Mouse (Mus musculus) erythroblast, embryonic 14.5 days (primary cell): ENCODE data around the gene Tmem63b. TPM values are rescaled to one million over a fixed set of nuclear protein-coding genes. Genes with fewer than 3 reads are reported as not detected.

Experiments used
- H3K27me3 ChIP-seq: 2 replicates; pipeline ENCODE4 v1.6.1; 2012; ENCODE audit warnings: inconsistent platforms; ENCODE audit not compliant: control insufficient read depth
- H3K36me3 ChIP-seq: 2 replicates; pipeline ENCODE4 v1.6.1; 2012; ENCODE audit warnings: mild to moderate bottlenecking, inconsistent platforms; ENCODE audit not compliant: control insufficient read depth
- H3K4me1 ChIP-seq: 2 replicates; pipeline ENCODE4 v1.6.1; 2012; ENCODE audit warnings: inconsistent platforms; ENCODE audit not compliant: control insufficient read depth
- H3K4me3 ChIP-seq: replicated peaks from 2 replicates; pipeline ENCODE3; 2012; ENCODE audit warnings: moderate library complexity, mild to moderate bottlenecking, inconsistent platforms
- H3K9me3 ChIP-seq: 2 replicates; pipeline ENCODE4 v1.6.1; 2012; ENCODE audit warnings: low read length, inconsistent platforms, mixed read lengths; ENCODE audit not compliant: control insufficient read depth
- GATA1 ChIP-seq: IDR thresholded peaks from 2 replicates; pipeline ENCODE4 v1.6.1; 2012; ENCODE audit warnings: low read length, inconsistent platforms, mixed read lengths
- TAL1 ChIP-seq: IDR thresholded peaks from 3 replicates; pipeline ENCODE4 v1.6.1; 2012; ENCODE audit warnings: low read length, inconsistent platforms, mixed read lengths
- polyA plus RNA-seq: library from polyadenylated mRNA; stranded (reverse); fragments of >175 nt; gene quantifications from 2 replicates; pipeline ENCODE4 v1.2.3, GENCODE M21; 2012

Tmem63b gene
- polyA plus RNA-seq, 1 experiment, result 1.7 TPM

DNA sequence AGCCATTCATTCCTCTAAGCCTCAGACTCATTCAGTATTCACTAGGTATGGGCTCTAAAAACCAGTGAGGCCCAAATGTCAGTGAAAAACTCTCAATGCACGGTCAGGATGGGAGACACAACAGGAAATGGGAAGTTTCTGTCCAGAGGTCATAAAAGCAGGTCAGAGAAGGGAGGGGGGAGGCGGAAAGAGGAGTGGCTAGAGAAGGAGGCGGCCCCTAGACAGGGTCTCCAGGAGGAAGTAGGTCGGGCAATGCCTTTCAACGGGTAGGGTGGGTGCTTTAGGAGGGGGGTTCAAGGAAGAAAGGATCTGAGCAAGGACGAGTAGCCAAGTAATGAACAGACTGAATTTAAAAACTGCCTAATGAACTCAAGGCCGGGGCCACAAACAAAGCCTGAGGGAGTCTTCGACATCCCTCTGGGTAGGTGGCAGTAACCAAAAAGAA is 67.7 kb downstream of the Tmem63b start:
- TF ChIP-seq TAL1, result no peak
- no peak for TF ChIP-seq GATA1
- Histone ChIP-seq H3K27me3 (no peaks in the 10 kb centered on the region), H3K9me3 (no peaks in the 10 kb centered on the region)

DNA sequence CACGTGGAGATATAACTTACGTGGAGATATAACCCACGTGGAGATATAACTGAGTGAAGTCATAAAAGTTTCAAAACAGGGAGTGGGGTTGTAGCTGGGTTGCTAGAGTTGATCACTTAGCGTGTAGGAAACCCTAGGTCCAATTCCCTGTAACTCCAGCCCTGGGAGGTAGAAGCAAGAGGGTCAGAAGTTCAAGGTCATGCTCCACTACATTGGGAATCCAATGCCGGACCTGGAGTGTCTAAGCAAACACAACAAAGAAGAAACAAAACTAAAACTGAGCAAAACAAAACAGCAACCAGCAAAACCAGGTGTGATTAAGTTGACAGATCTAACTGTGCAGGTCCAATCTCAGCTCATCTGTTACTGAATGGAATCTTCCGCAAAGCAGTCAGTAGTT is 69.0 kb downstream of the Tmem63b start:
- Histone ChIP-seq H3K4me1 (peaks cover 23% of the 10 kb centered on the region), H3K27me3 (no peaks in the 10 kb centered on the region), H3K36me3 (no peaks in the 10 kb centered on the region), H3K4me3 (no peak overlapping the region), H3K9me3 (peaks cover 2% of the 10 kb centered on the region; the same call in 1 of the 2 replicates)
- no peak for TF ChIP-seq GATA1

More for the DNA sequence above, 67.7 kb downstream of the Tmem63b start:
- Histone ChIP-seq H3K4me1 (peaks cover 19% of the 10 kb centered on the region), H3K4me3 (peak overlapping the region; percentile 48), H3K36me3 (no peaks in the 10 kb centered on the region)

DNA sequence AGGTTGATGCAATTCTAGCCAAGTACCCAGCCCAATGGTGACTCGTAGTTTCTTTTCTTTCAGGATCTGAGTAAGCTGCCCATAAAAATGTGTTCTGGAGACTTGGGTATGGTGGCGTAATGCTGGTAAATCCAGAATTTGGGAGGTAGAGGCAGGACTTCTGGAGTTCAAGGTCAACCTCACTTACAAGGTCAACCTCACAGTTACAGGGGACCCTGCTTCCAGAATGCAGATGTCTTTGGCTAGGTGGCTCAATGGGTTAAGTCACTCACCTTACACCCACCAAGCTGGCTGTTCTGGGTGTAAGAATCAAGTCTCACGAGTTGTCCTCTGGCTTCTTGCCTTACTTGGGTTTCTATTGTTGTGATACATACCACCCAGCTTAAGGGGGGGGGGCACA is 70.0 kb downstream of the Tmem63b start:
- Histone ChIP-seq H3K4me3 (no peak overlapping the region), H3K27me3 (no peaks in the 10 kb centered on the region), H3K36me3 (no peaks in the 10 kb centered on the region), H3K4me1 (peaks cover 33% of the 10 kb centered on the region), H3K9me3 (peaks cover 2% of the 10 kb centered on the region; the same call in 1 of the 2 replicates)
- TF ChIP-seq GATA1 (no peak), TAL1 (no peak)

DNA sequence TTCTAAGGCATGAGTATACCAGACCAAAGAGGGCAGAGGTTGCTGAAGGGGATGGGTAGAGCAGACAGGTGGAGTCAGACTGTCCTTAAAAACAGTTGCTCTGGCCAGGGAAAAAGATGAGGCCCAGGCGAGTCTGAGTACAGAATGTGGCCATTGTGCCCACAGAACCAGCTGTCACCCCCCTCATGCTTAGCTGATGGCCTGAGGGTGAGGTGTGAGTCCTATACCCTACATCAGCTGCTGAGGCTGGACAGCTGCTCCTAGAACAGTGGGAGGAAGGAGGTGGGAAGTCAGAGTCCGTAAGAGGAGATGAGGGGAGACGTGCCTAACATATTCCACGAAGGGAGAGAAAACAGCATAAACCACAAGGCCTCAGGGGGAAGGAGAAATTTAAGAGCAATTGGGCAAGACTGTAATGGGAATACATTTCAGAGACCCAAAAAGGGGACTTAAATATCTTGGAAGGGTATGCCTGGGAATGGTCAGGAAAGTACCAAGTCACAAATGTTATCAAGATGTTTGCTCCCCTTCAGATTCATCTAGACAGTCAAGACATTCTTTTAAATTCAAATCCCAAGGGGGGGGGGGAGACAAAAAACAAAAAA is 70.6 kb downstream of the Tmem63b start:
- H3K36me3 ChIP-seq, result no peaks in the 10 kb centered on the region
- peaks cover 2% of the 10 kb centered on the region; the same call in 1 of the 2 replicates for H3K9me3 ChIP-seq
- peaks cover 34% of the 10 kb centered on the region for H3K4me1 ChIP-seq
- no peaks in the 10 kb centered on the region for H3K27me3 ChIP-seq
- no peak overlapping the region for H3K4me3 ChIP-seq
- TF ChIP-seq TAL1 (no peak), GATA1 (no peak)

DNA sequence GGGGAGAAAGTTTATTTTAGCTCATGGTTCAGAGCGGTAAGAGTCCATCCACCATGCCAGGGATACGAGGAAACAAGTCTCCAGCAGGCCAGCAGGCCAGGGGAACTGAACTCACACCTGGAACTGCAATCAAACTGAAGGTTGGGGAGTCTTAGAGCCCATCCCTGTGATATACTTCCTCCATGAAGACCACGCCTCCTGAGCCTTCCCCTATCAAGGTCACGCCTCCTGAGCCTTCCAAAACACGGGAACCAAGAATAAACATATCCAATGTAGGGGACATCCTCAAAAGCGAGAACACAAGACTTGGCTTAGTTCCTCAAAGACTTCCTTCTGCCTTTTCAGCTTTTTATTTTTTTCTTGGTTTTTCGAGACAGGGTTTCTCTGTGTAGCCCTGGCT is 73.8 kb downstream of the Tmem63b start:
- H3K36me3 ChIP-seq, result no peaks in the 10 kb centered on the region
- H3K4me1 ChIP-seq, result peaks cover 39% of the 10 kb centered on the region
- TF ChIP-seq GATA1 (no peak), TAL1 (no peak)
- no peaks in the 10 kb centered on the region for H3K27me3 ChIP-seq
- no peak overlapping the region for H3K4me3 ChIP-seq
- H3K9me3 ChIP-seq, result peaks cover 2% of the 10 kb centered on the region; the same call in 1 of the 2 replicates

DNA sequence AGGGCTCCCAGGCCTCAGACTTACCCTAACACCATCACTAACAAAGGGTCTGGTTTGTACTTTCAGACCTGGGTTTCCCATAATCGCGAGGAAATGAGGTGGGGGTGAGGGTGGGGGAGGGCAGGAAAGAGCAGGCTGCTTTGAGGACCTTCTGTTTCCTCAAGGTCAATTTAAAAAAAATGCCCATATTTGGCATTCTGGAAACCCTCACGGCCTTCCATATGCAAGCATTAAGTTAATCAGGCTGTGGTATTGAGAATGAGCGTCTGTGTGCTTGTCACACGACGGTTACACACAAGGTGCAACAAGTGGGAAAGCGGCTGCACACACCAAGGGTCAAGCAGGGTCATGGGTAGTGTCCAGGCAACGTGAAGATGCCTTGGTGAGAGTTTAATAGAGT is 74.7 kb downstream of the Tmem63b start:
- TF ChIP-seq GATA1 (no peak), TAL1 (no peak)
- Histone ChIP-seq H3K9me3 (peaks cover 2% of the 10 kb centered on the region; the same call in 1 of the 2 replicates), H3K4me3 (no peak overlapping the region), H3K4me1 (peaks cover 39% of the 10 kb centered on the region), H3K36me3 (no peaks in the 10 kb centered on the region), H3K27me3 (no peaks in the 10 kb centered on the region)

Other genes starting within 250 kb of the Tmem63b start
- not detected in 2 replicates for gene Spats1, start 211.5 kb downstream of the Tmem63b start, polyA plus RNA-seq
- 1.3 and 1.7 TPM in 2 replicates for gene Aars2, start 180.1 kb downstream of the Tmem63b start, polyA plus RNA-seq
- gene Tcte1, start 163.5 kb downstream of the Tmem63b start, polyA plus RNA-seq, result not detected in 2 replicates
- 0.01 TPM in 1 of 2 replicates, not detected in the other for gene Tmem151b, start 137.2 kb downstream of the Tmem63b start, polyA plus RNA-seq
- gene Nfkbie, start 131.2 kb downstream of the Tmem63b start, polyA plus RNA-seq, result 0.02 and 0.06 TPM in 2 replicates
- gene Slc35b2, start 123.0 kb downstream of the Tmem63b start, polyA plus RNA-seq, result 1.7 TPM in 2 replicates
- gene Hsp90ab1, start 113.6 kb downstream of the Tmem63b start, polyA plus RNA-seq, result 36.9 and 62.9 TPM in 2 replicates
- gene Slc29a1, start 87.3 kb downstream of the Tmem63b start, polyA plus RNA-seq, result 77.5 and 78.0 TPM in 2 replicates
- 0.44 TPM in 1 of 2 replicates, not detected in the other for gene Mymx, start 84.8 kb downstream of the Tmem63b start, polyA plus RNA-seq
- gene Capn11, start 27.6 kb downstream of the Tmem63b start, polyA plus RNA-seq, result 0.01 TPM in 1 of 2 replicates, not detected in the other
- gene Mrpl14, start 583 bp downstream of the Tmem63b start, polyA plus RNA-seq, result 60.8 and 73.7 TPM in 2 replicates
- not detected in 2 replicates for gene 1600014C23Rik, start 46.9 kb upstream of the Tmem63b start, polyA plus RNA-seq